Mouse (Mus musculus) MEL (cell line): ENCODE measurements around the gene Pcyt1b. TPM values are rescaled to one million over a fixed set of nuclear protein-coding genes. Genes with fewer than 3 reads are reported as not detected.

Experiments used
- DNase-seq: peaks from one replicate; pipeline ENCODE4 v3.0.0; 2011; ENCODE audit warnings: low read depth, low spot score
- H3K27ac ChIP-seq: 2 replicates; pipeline ENCODE4 v1.5.1; 2012; ENCODE audit warnings: low read depth, mild to moderate bottlenecking, control low read depth, low read length, moderate library complexity; ENCODE audit not compliant: control insufficient read depth
- H3K27me3 ChIP-seq, 2 experiments: fragments of 150-350 bp in 1 of 2; sonication (generic) in 1 of 2; 2 replicates each; pipeline ENCODE4 v1.6.1; 2012; ENCODE audit warnings: low read length in 2 of 2, mild to moderate bottlenecking in 2 of 2, improper control_type of control experiment in 1 of 2, moderate library complexity in 1 of 2; ENCODE audit not compliant: insufficient read depth in 2 of 2, control insufficient read depth in 1 of 2
- H3K36me3 ChIP-seq, 2 experiments: 2 replicates each; pipeline ENCODE4 v1.6.1; 2012 to 2014; ENCODE audit warnings: low read length in 2 of 2, improper control_type of control experiment in 1 of 2, inconsistent platforms in 1 of 2, mild to moderate bottlenecking in 1 of 2; ENCODE audit not compliant: insufficient read depth in 2 of 2, control insufficient read depth in 1 of 2
- H3K4me1 ChIP-seq, 2 experiments: fragments of 150-350 bp in 1 of 2; sonication (generic) in 1 of 2; 2 replicates each; pipeline ENCODE4 v1.6.1; 2012; ENCODE audit warnings: low read length in 2 of 2, improper control_type of control experiment in 1 of 2, mild to moderate bottlenecking in 1 of 2; ENCODE audit not compliant: insufficient read depth in 2 of 2, control insufficient read depth in 1 of 2
- H3K4me3 ChIP-seq, 2 experiments: fragments of 150-350 bp in 1 of 2; sonication (generic) in 1 of 2; 2 replicates each; pipeline ENCODE4 v1.5.1; 2012; ENCODE audit warnings: low read depth in 2 of 2, low read length in 2 of 2, mild to moderate bottlenecking in 2 of 2, moderate library complexity in 2 of 2, control low read depth in 1 of 2, improper control_type of control experiment in 1 of 2; ENCODE audit not compliant: control insufficient read depth in 1 of 2, insufficient read depth in 1 of 2
- H3K79me2 ChIP-seq: 2 replicates; pipeline ENCODE4 v1.6.1; 2012; ENCODE audit warnings: mild to moderate bottlenecking, low read length, moderate library complexity; ENCODE audit not compliant: control insufficient read depth, poor library complexity, insufficient read depth
- H3K9ac ChIP-seq: 2 replicates; pipeline ENCODE4 v1.6.1; 2012; ENCODE audit warnings: low read depth, mild to moderate bottlenecking, control low read depth, low read length, moderate library complexity; ENCODE audit not compliant: control insufficient read depth, poor library complexity, severe bottlenecking
- H3K9me3 ChIP-seq: fragments of 150-350 bp; sonication (generic); replicated peaks from 2 replicates; pipeline ENCODE4 v1.6.1; 2012; ENCODE audit warnings: mild to moderate bottlenecking, low read length, improper control_type of control experiment, moderate library complexity; ENCODE audit not compliant: insufficient read depth
- E2F4 ChIP-seq: IDR thresholded peaks from 2 replicates; pipeline ENCODE4 v1.6.1; 2011; ENCODE audit warnings: low read depth, low read length, improper control_type of control experiment, borderline replicate concordance
- ELF1 ChIP-seq: IDR thresholded peaks from 2 replicates; pipeline ENCODE4 v1.6.1; 2014; ENCODE audit warnings: low read depth, mild to moderate bottlenecking, inconsistent platforms, low read length, improper control_type of control experiment, moderate library complexity
- EP300 ChIP-seq, 2 experiments: IDR thresholded peaks; 2 replicates each; pipeline ENCODE4 v1.6.1; 2011; ENCODE audit warnings: improper control_type of control experiment in 2 of 2, low read length in 2 of 2, low read depth in 1 of 2, mild to moderate bottlenecking in 1 of 2
- GATA1 ChIP-seq: IDR thresholded peaks from 2 replicates; pipeline ENCODE4 v1.6.1; 2011; ENCODE audit warnings: low read depth, low read length, improper control_type of control experiment
- HCFC1 ChIP-seq: IDR thresholded peaks from 2 replicates; pipeline ENCODE4 v1.6.1; 2012; ENCODE audit warnings: low read depth, mild to moderate bottlenecking, inconsistent platforms, low read length, improper control_type of control experiment, moderate library complexity
- JUND ChIP-seq: IDR thresholded peaks from 2 replicates; pipeline ENCODE4 v1.6.1; 2011; ENCODE audit warnings: low read depth, mild to moderate bottlenecking, improper control_type of control experiment, low read length
- MEF2A ChIP-seq: IDR thresholded peaks from 2 replicates; pipeline ENCODE4 v1.6.1; 2014; ENCODE audit warnings: low read depth, mild to moderate bottlenecking, inconsistent platforms, low read length, improper control_type of control experiment; ENCODE audit not compliant: poor library complexity, insufficient replicate concordance, severe bottlenecking; ENCODE audit errors: extremely low read depth
- MYB ChIP-seq: IDR thresholded peaks from 2 replicates; pipeline ENCODE4 v1.6.1; 2011; ENCODE audit warnings: mild to moderate bottlenecking, low read depth, low read length, improper control_type of control experiment
- NRF1 ChIP-seq: IDR thresholded peaks from 2 replicates; pipeline ENCODE4 v1.6.1; 2014; ENCODE audit warnings: low read depth, mild to moderate bottlenecking, inconsistent platforms, low read length, improper control_type of control experiment, moderate library complexity; ENCODE audit not compliant: poor library complexity, insufficient read depth, severe bottlenecking
- RCOR1 ChIP-seq: IDR thresholded peaks from 2 replicates; pipeline ENCODE4 v1.6.1; 2012; ENCODE audit warnings: low read depth, mild to moderate bottlenecking, inconsistent platforms, low read length, improper control_type of control experiment
- SIN3A ChIP-seq: IDR thresholded peaks from 2 replicates; pipeline ENCODE4 v1.6.1; 2012; ENCODE audit warnings: low read length, improper control_type of control experiment, inconsistent platforms
- SMC3 ChIP-seq: IDR thresholded peaks from 2 replicates; pipeline ENCODE4 v1.6.1; 2011; ENCODE audit warnings: low read depth, low read length, improper control_type of control experiment
- UBTF ChIP-seq: IDR thresholded peaks from 2 replicates; pipeline ENCODE4 v1.6.1; 2012; ENCODE audit warnings: low read depth, mild to moderate bottlenecking, inconsistent platforms, low read length, improper control_type of control experiment, moderate library complexity, borderline replicate concordance; ENCODE audit not compliant: insufficient read depth
- USF2 ChIP-seq, 2 experiments: IDR thresholded peaks; 2 replicates each; pipeline ENCODE4 v1.6.1; 2011 to 2012; ENCODE audit warnings: improper control_type of control experiment in 2 of 2, low read length in 2 of 2, borderline replicate concordance in 1 of 2, inconsistent platforms in 1 of 2, low read depth in 1 of 2, mild to moderate bottlenecking in 1 of 2; ENCODE audit not compliant: insufficient read depth in 1 of 2
- ZNF384 ChIP-seq: IDR thresholded peaks from 2 replicates; pipeline ENCODE4 v1.6.1; 2012; ENCODE audit warnings: low read depth, mild to moderate bottlenecking, inconsistent platforms, low read length, improper control_type of control experiment
- polyA plus RNA-seq, 2 experiments: library from polyadenylated mRNA; stranded (reverse) in 1 of 2; unstranded in 1 of 2; fragments of >175 nt in 1 of 2; fragments of >200 nt in 1 of 2; gene quantifications; 2 replicates each; pipeline versions ENCODE4 v1.2.1 to v1.2.4; 2012; ENCODE audit warnings: low replicate concordance in 2 of 2, low read depth in 1 of 2; ENCODE audit not compliant: insufficient read length in 2 of 2, insufficient read depth in 1 of 2, missing spikeins in 1 of 2
- total RNA-seq: library from RNA; depleted of rRNA; stranded (reverse); fragments of 300-350 nt; gene quantifications from 2 replicates; pipeline ENCODE4 v1.2.3, GENCODE M21; 2012

The Pcyt1b gene
- total and polyA plus RNA-seq, 3 experiments: 1.2 to 10.4 TPM; not detected in 1

- peak overlapping the region; percentile 19; the same call in 1 of the 2 replicates for H3K27ac ChIP-seq
- no peak overlapping the region; the same call in 1 of the 2 replicates for H3K9ac ChIP-seq
- 0 out of 2 replicates have a peak, but pooled peaks have one; percentile 18 for TF ChIP-seq ELF1
- TF ChIP-seq RCOR1: no peak
- no peak for TF ChIP-seq USF2 (IDR thresholded peaks at IDR 0.05; ENCODE audit: borderline replicate concordance in 1 of 2, insufficient read depth in 1 of 2, low read depth in 1 of 2, low read length in 2 of 2)
- TF ChIP-seq JUND: no peak
- peak in 1 of 2 experiments; percentile 6; a peak in 1 of 4 replicates for TF ChIP-seq EP300 (IDR thresholded peaks at IDR 0.05; ENCODE audit: low read depth in 1 of 2, low read length in 2 of 2)
- no peak for TF ChIP-seq HCFC1
- TF ChIP-seq UBTF: no peak
- TF ChIP-seq GATA1: peak; percentile 6; the same call in 1 of the 2 replicates
- TF ChIP-seq E2F4: no peak
- TF ChIP-seq MEF2A: no peak
- no peak for TF ChIP-seq MYB
- peak; percentile 36; the same call in 1 of the 2 replicates for TF ChIP-seq SIN3A
- no peak for TF ChIP-seq SMC3
- TF ChIP-seq, all 39 proteins: peak for 4
- DNase-seq: peak; percentile 71
- Histone ChIP-seq H3K4me3 (peak overlapping the region in 1 of 2 experiments; percentile 41; a peak in 2 of 4 replicates), H3K27me3 (no peaks in the 10 kb centered on the region), H3K9me3 (no peaks in the 10 kb centered on the region), H3K4me1 (peaks cover 3% of the 10 kb centered on the region in 2 experiments; a peak in 1 of 4 replicates), H3K36me3 (peaks cover 0 to 15% of the 10 kb centered on the region in 2 experiments; a peak in 2 of 4 replicates), H3K79me2 (no peaks in the 10 kb centered on the region)
Observed at GRCm38 (mm10) chrX:93644022-93644421, 10.6 kb upstream of the Pcyt1b start.

- Histone ChIP-seq H3K9ac (no peak overlapping the region), H3K9me3 (no peaks in the 10 kb centered on the region), H3K27ac (no peak overlapping the region), H3K79me2 (no peaks in the 10 kb centered on the region), H3K4me3 (no peak overlapping the region), H3K36me3 (peaks cover 0 to 11% of the 10 kb centered on the region in 2 experiments; a peak in 2 of 4 replicates), H3K4me1 (peaks cover 7 to 12% of the 10 kb centered on the region in 2 experiments), H3K27me3 (no peaks in the 10 kb centered on the region)
- DNase-seq: peak; percentile 24
- TF ChIP-seq EP300 (IDR thresholded peaks at IDR 0.05; ENCODE audit: low read depth in 1 of 2, low read length in 2 of 2) (peak in 1 of 2 experiments; percentile 51; a peak in 1 of 4 replicates), ZNF384 (peak; percentile 60), NRF1 (no peak), GATA1 (peak; percentile 70)
Observed at GRCm38 (mm10) chrX:93650738-93651137, 3.9 kb upstream of the Pcyt1b start.
